18 mouse cellular contexts compared by ENCODE assay signal in the genomic region with DNA sequence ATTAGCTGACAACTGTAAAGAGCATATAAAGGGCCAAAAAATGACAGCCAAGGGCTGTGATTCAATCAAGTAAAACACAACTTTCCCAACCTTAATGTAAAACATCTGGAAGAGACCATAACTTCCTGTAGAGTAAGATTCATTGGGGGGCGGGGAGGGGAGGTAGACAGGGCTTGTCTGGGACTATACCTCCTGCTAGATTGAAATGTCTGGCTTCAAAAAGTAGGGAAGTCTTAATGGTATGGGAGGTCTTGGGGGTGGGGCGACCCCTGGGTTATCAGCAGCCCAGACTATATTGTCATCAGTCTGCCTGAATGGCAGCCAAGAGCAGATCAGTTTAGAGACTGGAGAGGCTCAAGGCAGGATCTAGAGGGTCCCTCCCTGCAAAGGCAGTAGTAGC.
DNase-seq lines count a peak whose midpoint lies in the region; ATAC-seq and TF ChIP-seq lines count a peak whose summit lies in the region.
"Had no signal": no experiment of that assay in that cellular context is flagged by ENCODE, and none has a peak within 500 bp of the region (broad histone marks: within the 10 kb centered on the region; RNA-seq: fewer than 3 reads in every experiment).

No protein-coding gene starts in this region.

- H3K27me3 ChIP-seq in heart, embryonic 13.5 days (replicated peaks): peaks cover 3% of the 10 kb centered on the region; the same call in 1 of the 2 replicates
- no peaks in the 10 kb centered on the region for H3K27me3 ChIP-seq in lung, postnatal 0 days (replicated peaks; ENCODE audit: insufficient read depth, low read length)
- no peaks in the 10 kb centered on the region for H3K27me3 ChIP-seq in limb, embryonic 10.5 days (ENCODE audit: low read depth, poor library complexity, severe bottlenecking)
- H3K27me3 ChIP-seq in stomach, postnatal 0 days (ENCODE audit: control insufficient read depth, insufficient read depth, low read length): no peaks in the 10 kb centered on the region
- H3K27me3 ChIP-seq: forebrain, embryonic 12.5 days; midbrain, embryonic 15.5 days had no signal

- no peak overlapping the region for H3K4me3 ChIP-seq in heart, embryonic 13.5 days
- no peak overlapping the region for H3K4me3 ChIP-seq in lung, postnatal 0 days (ENCODE audit: low read depth, low read length)
- H3K4me3 ChIP-seq in limb, embryonic 10.5 days: no peak overlapping the region
- no peak overlapping the region for H3K4me3 ChIP-seq in stomach, postnatal 0 days (ENCODE audit: low read depth, low read length)
- H3K4me3 ChIP-seq: forebrain, embryonic 12.5 days; liver, embryonic 13.5 days; midbrain, embryonic 15.5 days had no signal

- 0 out of 2 replicates have a peak overlapping the region, but pooled peaks have one; percentile 24 for H3K27ac ChIP-seq in heart, embryonic 13.5 days (replicated peaks)
- H3K27ac ChIP-seq in lung, postnatal 0 days (ENCODE audit: low read length): 0 out of 2 replicates have a peak overlapping the region, but pooled peaks have one; percentile 12
- H3K27ac ChIP-seq in limb, embryonic 10.5 days: peak overlapping the region; percentile 72
- H3K27ac ChIP-seq in stomach, postnatal 0 days (replicated peaks): peak overlapping the region; percentile 9; the same call in 1 of the 2 replicates
- H3K27ac ChIP-seq: forebrain, embryonic 12.5 days; liver, embryonic 13.5 days; midbrain, embryonic 15.5 days had no signal

- no peak for ATAC-seq in heart, embryonic 13.5 days (ENCODE audit: extremely low read depth, insufficient number of reproducible peaks, low FRiP score, low TSS enrichment)
- ATAC-seq in lung, postnatal 0 days: peak; percentile 22; the same call in 1 of the 2 replicates
- no peak for ATAC-seq in stomach, postnatal 0 days (ENCODE audit: low FRiP score, low TSS enrichment)
- ATAC-seq: midbrain, embryonic 15.5 days had no signal

- peaks cover 7% of the 10 kb centered on the region for H3K9me3 ChIP-seq in heart, embryonic 13.5 days
- no peaks in the 10 kb centered on the region for H3K9me3 ChIP-seq in lung, postnatal 0 days (ENCODE audit: low read length)
- H3K9me3 ChIP-seq in limb, embryonic 10.5 days (replicated peaks): no peaks in the 10 kb centered on the region; the same call in 1 of the 2 replicates
- 0 out of 2 replicates have a peak, but pooled peaks cover 3% of the 10 kb centered on the region for H3K9me3 ChIP-seq in stomach, postnatal 0 days (ENCODE audit: control insufficient read depth, low read length)
- H3K9me3 ChIP-seq: midbrain, embryonic 15.5 days had no signal

- no peak overlapping the region for H3K9ac ChIP-seq in heart, embryonic 13.5 days
- H3K9ac ChIP-seq in lung, postnatal 0 days (replicated peaks; ENCODE audit: low read depth): no peak overlapping the region
- no peak overlapping the region for H3K9ac ChIP-seq in stomach, postnatal 0 days (ENCODE audit: low read length)
- H3K9ac ChIP-seq: forebrain, embryonic 12.5 days; liver, embryonic 13.5 days; midbrain, embryonic 15.5 days had no signal

- H3K4me2 ChIP-seq in heart, embryonic 13.5 days: no peak overlapping the region
- H3K4me2 ChIP-seq in lung, postnatal 0 days (replicated peaks; ENCODE audit: low read depth, low read length): no peak overlapping the region
- H3K4me2 ChIP-seq in stomach, postnatal 0 days (replicated peaks; ENCODE audit: low read depth): no peak overlapping the region
- H3K4me2 ChIP-seq: forebrain, embryonic 12.5 days; liver, embryonic 13.5 days; midbrain, embryonic 15.5 days had no signal

- peaks cover 18% of the 10 kb centered on the region for H3K36me3 ChIP-seq in heart, embryonic 13.5 days
- H3K36me3 ChIP-seq in lung, postnatal 0 days (ENCODE audit: insufficient read depth, low read length): 0 out of 2 replicates have a peak, but pooled peaks cover 4% of the 10 kb centered on the region
- peaks cover 50% of the 10 kb centered on the region for H3K36me3 ChIP-seq in limb, embryonic 10.5 days
- peaks cover 5% of the 10 kb centered on the region; the same call in 1 of the 2 replicates for H3K36me3 ChIP-seq in stomach, postnatal 0 days (ENCODE audit: control insufficient read depth, insufficient read depth, low read length)
- H3K36me3 ChIP-seq: liver, embryonic 13.5 days; midbrain, embryonic 15.5 days had no signal

- peaks cover 42% of the 10 kb centered on the region for H3K4me1 ChIP-seq in heart, embryonic 13.5 days
- H3K4me1 ChIP-seq in lung, postnatal 0 days (ENCODE audit: insufficient read depth, low read depth, low read length): peaks cover 14% of the 10 kb centered on the region; the same call in 1 of the 2 replicates
- peaks cover 51% of the 10 kb centered on the region for H3K4me1 ChIP-seq in limb, embryonic 10.5 days
- H3K4me1 ChIP-seq in stomach, postnatal 0 days (replicated peaks; ENCODE audit: control insufficient read depth, insufficient read depth): peaks cover 17% of the 10 kb centered on the region

- no peak for TF ChIP-seq CTCF in lung, postnatal 0 days (IDR thresholded peaks at IDR 0.05)
- TF ChIP-seq CTCF in stomach, postnatal 0 days (IDR thresholded peaks at IDR 0.05; ENCODE audit: low read depth): no peak

- no peak for TF ChIP-seq EP300 in lung, postnatal 0 days (IDR thresholded peaks at IDR 0.05)
- no peak for TF ChIP-seq EP300 in stomach, postnatal 0 days (optimal IDR thresholded peaks at IDR 0.05)

- intact Hi-C loops in heart, postnatal 14 days (cut with DNase I): loop anchor here (5.0 kb wide), 1 partner anchor 170 kb away; a partner anchor contains a TSS

- DNase-seq in heart, postnatal 14 days: no peak
- DNase-seq in lung, postnatal 0 days (ENCODE audit: low spot score): no peak
- no peak for DNase-seq in lung, postnatal 4 days
- DNase-seq in limb, embryonic 10.5 days (ENCODE audit: low spot score): peak; percentile 40
- DNase-seq in stomach, postnatal 0 days (ENCODE audit: low spot score): no peak
- DNase-seq in gastrocnemius, adult 8-10 months (ENCODE audit: low spot score in 2 of 2): no peak
- DNase-seq in adrenal gland, postnatal 10 days: no peak
- DNase-seq: adrenal gland, adult 2 months; B cell, adult 2 months; cerebellum, adult 2 months; heart, adult 11 months; heart, postnatal 36 days; liver, embryonic 13.5 days; right cerebral cortex, postnatal 25 days; thymus, adult 18-20 months had no signal

- 43% methylated on average over 2 of the region's 2 CpGs for WGBS in heart, embryonic 13.5 days
- 69% methylated on average over 2 of the region's 2 CpGs for WGBS in lung, postnatal 0 days
- WGBS in limb, embryonic 10.5 days: 53% methylated on average over 2 of the region's 2 CpGs
- WGBS in stomach, postnatal 0 days: 56% methylated on average over 2 of the region's 2 CpGs

Comparison
In these comparisons a context has a peak if more than half of its experiments do, and no peak if none do; other contexts are left out.
1. H3K27ac ChIP-seq: peak in every context shown above with its lines; median percentile 72 in limb, embryonic 10.5 days; 24 in heart, embryonic 13.5 days; 12 in lung, postnatal 0 days; 9 in stomach, postnatal 0 days.